Mouse (Mus musculus) 416B (cell line): ENCODE data around the gene Spata17.

Experiments used
- DNase-seq: peaks from one replicate; pipeline ENCODE4 v3.0.0; 2011; ENCODE audit warnings: low read depth

Gene Spata17

GRCm38 (mm10) chr1:187003441-187003861, 211.8 kb downstream of the Spata17 start:
- DNase-seq, result no peak

- no peak for DNase-seq
These were observed 217.5 kb downstream of the Spata17 start for GRCm38 (mm10) chr1:186997596-186998304.
